Mouse (Mus musculus) embryonic facial prominence, embryonic 15.5 days (tissue): ENCODE results near the gene BC051142. TPM values are rescaled to one million over a fixed set of nuclear protein-coding genes. Genes with fewer than 3 reads are reported as not detected.

Source experiments
- ATAC-seq: fragments of 200-750 bp; cut with Nextera tagmentation; 2 replicates; pipeline ENCODE4 v1.8.0; 2017; ENCODE audit warnings: low read depth, moderate TSS enrichment; ENCODE audit not compliant: insufficient number of reproducible peaks, low FRiP score, low TSS enrichment
- H3K27ac ChIP-seq: fragments of 300-500 bp; sonication (generic); replicated peaks from 2 replicates; pipeline ENCODE4 v1.5.1; 2015; ENCODE audit warnings: mild to moderate bottlenecking, inconsistent platforms
- H3K27me3 ChIP-seq: fragments of 300-500 bp; sonication (generic); 2 replicates; pipeline ENCODE4 v1.6.1; 2015; ENCODE audit warnings: inconsistent platforms
- H3K36me3 ChIP-seq: fragments of 300-500 bp; sonication (generic); 2 replicates; pipeline ENCODE4 v1.6.1; 2015; ENCODE audit warnings: mild to moderate bottlenecking, inconsistent platforms
- H3K4me1 ChIP-seq: fragments of 300-500 bp; sonication (generic); 2 replicates; pipeline ENCODE4 v1.6.1; 2015; ENCODE audit warnings: inconsistent platforms
- H3K4me2 ChIP-seq: fragments of 300-500 bp; sonication (generic); replicated peaks from 2 replicates; pipeline ENCODE4 v1.6.1; 2015; ENCODE audit warnings: mild to moderate bottlenecking, inconsistent platforms
- H3K4me3 ChIP-seq: fragments of 300-500 bp; sonication (generic); replicated peaks from 2 replicates; pipeline ENCODE4 v1.5.1; 2015; ENCODE audit warnings: mild to moderate bottlenecking, inconsistent platforms
- H3K9ac ChIP-seq: fragments of 300-500 bp; sonication (generic); 2 replicates; pipeline ENCODE4 v1.6.1; 2015; ENCODE audit warnings: inconsistent platforms
- H3K9me3 ChIP-seq: fragments of 300-500 bp; sonication (generic); replicated peaks from 2 replicates; pipeline ENCODE4 v1.6.1; 2016; ENCODE audit warnings: inconsistent platforms
- WGBS: fragments of 180-500 bp; shearing (Covaris S2); methylation state at CpG from one replicate; pipeline ENCODE4 v1.1.7; 2015; 5-methylcytosine and 5-hydroxymethylcytosine counted together
- polyA plus RNA-seq: library from polyadenylated mRNA; unstranded; fragments of >200 nt; fragmentation: Nextera tagmentation; extraction: Ambion mirVana; gene quantifications from 2 replicates; pipeline ENCODE4 v1.2.1, GENCODE M21; 2015

Gene BC051142
- polyA plus RNA-seq, 1 experiment from 2014 or later: 0.51 TPM

- H3K4me1 ChIP-seq: 0 out of 2 replicates have a peak, but pooled peaks cover 3% of the 10 kb centered on the region
- ATAC-seq: peak; percentile 88
- H3K9ac ChIP-seq: no peak overlapping the region
- 15% methylated on average over 9 of the region's 9 CpGs for WGBS
- H3K4me2 ChIP-seq: peak overlapping the region; percentile 77
- peak overlapping the region; percentile 54 for H3K4me3 ChIP-seq
- no peaks in the 10 kb centered on the region for H3K36me3 ChIP-seq
- H3K27ac ChIP-seq: peak overlapping the region; percentile 84
- H3K9me3 ChIP-seq: no peaks in the 10 kb centered on the region
- H3K27me3 ChIP-seq: peaks cover 12% of the 10 kb centered on the region; the same call in 1 of the 2 replicates
These were observed 436 bp upstream of the BC051142 start for GRCm38 (mm10) chr17:34398058-34398710.

- peak overlapping the region; percentile 54; the same call in 1 of the 2 replicates for H3K4me3 ChIP-seq
- 0 out of 2 replicates have a peak, but pooled peaks cover 3% of the 10 kb centered on the region for H3K4me1 ChIP-seq
- no peak overlapping the region for H3K27ac ChIP-seq
- H3K36me3 ChIP-seq: no peaks in the 10 kb centered on the region
- no peak for ATAC-seq
- no peaks in the 10 kb centered on the region for H3K9me3 ChIP-seq
- peak overlapping the region; percentile 77 for H3K4me2 ChIP-seq
- H3K9ac ChIP-seq: no peak overlapping the region
- WGBS: 49% methylated on average over 4 of the region's 4 CpGs
- H3K27me3 ChIP-seq: peaks cover 13% of the 10 kb centered on the region; the same call in 1 of the 2 replicates
These were observed 735 bp downstream of the BC051142 start for GRCm38 (mm10) chr17:34399394-34399715.

GRCm38 (mm10) chr17:34411117-34411516, 12.5 kb downstream of the BC051142 start:
- Histone ChIP-seq H3K36me3 (no peaks in the 10 kb centered on the region), H3K9me3 (no peaks in the 10 kb centered on the region), H3K27me3 (peaks cover 12% of the 10 kb centered on the region), H3K9ac (no peak overlapping the region), H3K4me1 (no peaks in the 10 kb centered on the region), H3K27ac (no peak overlapping the region), H3K4me3 (no peak overlapping the region), H3K4me2 (no peak overlapping the region)
- no peak for ATAC-seq
- WGBS: 21% methylated on average over 6 of the region's 6 CpGs

- Histone ChIP-seq H3K4me3 (no peak overlapping the region), H3K36me3 (no peaks in the 10 kb centered on the region), H3K27ac (no peak overlapping the region), H3K4me1 (no peaks in the 10 kb centered on the region), H3K27me3 (no peaks in the 10 kb centered on the region), H3K9me3 (no peaks in the 10 kb centered on the region), H3K9ac (no peak overlapping the region), H3K4me2 (no peak overlapping the region)
- no peak for ATAC-seq
- 66% methylated on average over 7 of the region's 7 CpGs for WGBS
These were observed 21.4 kb downstream of the BC051142 start for GRCm38 (mm10) chr17:34420014-34420413.

GRCm38 (mm10) chr17:34427597-34427996, 29.0 kb downstream of the BC051142 start:
- Histone ChIP-seq H3K27ac (no peak overlapping the region), H3K9ac (no peak overlapping the region), H3K4me1 (no peaks in the 10 kb centered on the region), H3K36me3 (no peaks in the 10 kb centered on the region), H3K27me3 (no peaks in the 10 kb centered on the region), H3K9me3 (no peaks in the 10 kb centered on the region), H3K4me2 (no peak overlapping the region), H3K4me3 (no peak overlapping the region)
- no peak for ATAC-seq

GRCm38 (mm10) chr17:34437120-34437519, 38.5 kb downstream of the BC051142 start:
- 60% methylated on average over 4 of the region's 4 CpGs for WGBS
- no peak for ATAC-seq

GRCm38 (mm10) chr17:34437606-34438005, 39.0 kb downstream of the BC051142 start:
- Histone ChIP-seq H3K9ac (no peak overlapping the region), H3K4me1 (no peaks in the 10 kb centered on the region), H3K9me3 (no peaks in the 10 kb centered on the region), H3K36me3 (no peaks in the 10 kb centered on the region), H3K27ac (no peak overlapping the region), H3K4me2 (no peak overlapping the region), H3K27me3 (no peaks in the 10 kb centered on the region), H3K4me3 (no peak overlapping the region)
- ATAC-seq: no peak
- 48% methylated on average over 7 of the region's 7 CpGs for WGBS

More at GRCm38 (mm10) chr17:34437120-34437519, 38.5 kb downstream of the BC051142 start:
- H3K4me2 ChIP-seq: no peak overlapping the region
- no peaks in the 10 kb centered on the region for H3K4me1 ChIP-seq
- no peaks in the 10 kb centered on the region for H3K9me3 ChIP-seq
- no peak overlapping the region for H3K27ac ChIP-seq
- H3K9ac ChIP-seq: no peak overlapping the region
- no peaks in the 10 kb centered on the region for H3K36me3 ChIP-seq
- H3K27me3 ChIP-seq: no peaks in the 10 kb centered on the region
- H3K4me3 ChIP-seq: no peak overlapping the region

GRCm38 (mm10) chr17:34438588-34438987, 40.0 kb downstream of the BC051142 start:
- Histone ChIP-seq H3K4me1 (no peaks in the 10 kb centered on the region), H3K36me3 (no peaks in the 10 kb centered on the region), H3K4me2 (no peak overlapping the region), H3K27me3 (no peaks in the 10 kb centered on the region), H3K4me3 (no peak overlapping the region), H3K9me3 (no peaks in the 10 kb centered on the region), H3K27ac (no peak overlapping the region), H3K9ac (no peak overlapping the region)
- WGBS: 31% methylated on average over 1 of the region's 1 CpGs
- ATAC-seq: no peak

GRCm38 (mm10) chr17:34439795-34440194, 41.2 kb downstream of the BC051142 start:
- H3K9me3 ChIP-seq: no peaks in the 10 kb centered on the region
- no peak overlapping the region for H3K27ac ChIP-seq
- ATAC-seq: no peak
- H3K9ac ChIP-seq: no peak overlapping the region
- H3K4me2 ChIP-seq: no peak overlapping the region
- H3K27me3 ChIP-seq: no peaks in the 10 kb centered on the region
- no peak overlapping the region for H3K4me3 ChIP-seq
- no peaks in the 10 kb centered on the region for H3K4me1 ChIP-seq
- WGBS: 36% methylated on average over 3 of the region's 3 CpGs
- H3K36me3 ChIP-seq: no peaks in the 10 kb centered on the region

- H3K36me3 ChIP-seq: no peaks in the 10 kb centered on the region
- H3K4me2 ChIP-seq: no peak overlapping the region
- H3K9ac ChIP-seq: no peak overlapping the region
- no peaks in the 10 kb centered on the region for H3K4me1 ChIP-seq
- H3K9me3 ChIP-seq: no peaks in the 10 kb centered on the region
- ATAC-seq: no peak
- H3K4me3 ChIP-seq: no peak overlapping the region
- WGBS: 87% methylated on average over 7 of the region's 7 CpGs
- H3K27me3 ChIP-seq: no peaks in the 10 kb centered on the region
- H3K27ac ChIP-seq: no peak overlapping the region
These were observed 43.4 kb downstream of the BC051142 start for GRCm38 (mm10) chr17:34441990-34442389.

GRCm38 (mm10) chr17:34448473-34449041, 49.9 kb downstream of the BC051142 start:
- WGBS: 46% methylated on average over 6 of the region's 6 CpGs
- Histone ChIP-seq H3K36me3 (no peaks in the 10 kb centered on the region), H3K4me1 (no peaks in the 10 kb centered on the region)

GRCm38 (mm10) chr17:34457668-34458067, 59.0 kb downstream of the BC051142 start:
- no peak overlapping the region for H3K27ac ChIP-seq
- no peaks in the 10 kb centered on the region for H3K4me1 ChIP-seq
- no peak overlapping the region for H3K4me2 ChIP-seq
- no peaks in the 10 kb centered on the region for H3K36me3 ChIP-seq
- 68% methylated on average over 4 of the region's 4 CpGs for whole genome bisulfite sequencing
- H3K9me3 ChIP-seq: no peaks in the 10 kb centered on the region
- H3K4me3 ChIP-seq: no peak overlapping the region
- ATAC-seq: no peak
- peaks cover 4% of the 10 kb centered on the region; the same call in 1 of the 2 replicates for H3K27me3 ChIP-seq
- H3K9ac ChIP-seq: no peak overlapping the region

More at GRCm38 (mm10) chr17:34448473-34449041, 49.9 kb downstream of the BC051142 start:
- no peak overlapping the region for H3K4me2 ChIP-seq
- H3K27ac ChIP-seq: no peak overlapping the region
- no peaks in the 10 kb centered on the region for H3K27me3 ChIP-seq
- no peak overlapping the region for H3K9ac ChIP-seq
- no peak for ATAC-seq
- H3K4me3 ChIP-seq: no peak overlapping the region
- no peaks in the 10 kb centered on the region for H3K9me3 ChIP-seq
